Mouse (Mus musculus) heart, adult 2 months (tissue): ENCODE results near the gene Grcc10.

Source experiments
- CTCF ChIP-seq: fragments of 200-600 bp; IDR thresholded peaks from 2 replicates; pipeline ENCODE4 v1.8.1; 2022; ENCODE audit warnings: antibody characterized with exemption, mild to moderate bottlenecking, moderate library complexity
- EP300 ChIP-seq: fragments of 200-500 bp; IDR thresholded peaks from 2 replicates; pipeline ENCODE4 v1.6.1; 2011; ENCODE audit warnings: low read depth, low read length, control low read depth; ENCODE audit not compliant: insufficient read depth
- POLR2A ChIP-seq: fragments of 200-500 bp; IDR thresholded peaks from 2 replicates; pipeline ENCODE4 v1.6.1; 2011; ENCODE audit warnings: mild to moderate bottlenecking, low read depth, low read length, control low read depth; ENCODE audit not compliant: insufficient read depth

GRCm38 (mm10) chr6:124734417-124734816 is 6.8 kb downstream of the Grcc10 start:
- no peak for TF ChIP-seq POLR2A
- TF ChIP-seq CTCF: no peak
- no peak for TF ChIP-seq EP300
